Mouse (Mus musculus): ENCODE data around the gene Grm8.

GRCm38 (mm10) chr6:28040815-28041214 is 94.2 kb downstream of the Grm8 start:
- no peak for TF ChIP-seq POLR2A (IDR thresholded peaks at IDR 0.05; ENCODE audit: low read depth, low read length)
- no peak for TF ChIP-seq CTCF (IDR thresholded peaks at IDR 0.05; ENCODE audit: borderline replicate concordance, insufficient read depth, low read length)

Measured in embryonic fibroblast, embryonic 13.5 days (primary cell).